In the genomic region with DNA sequence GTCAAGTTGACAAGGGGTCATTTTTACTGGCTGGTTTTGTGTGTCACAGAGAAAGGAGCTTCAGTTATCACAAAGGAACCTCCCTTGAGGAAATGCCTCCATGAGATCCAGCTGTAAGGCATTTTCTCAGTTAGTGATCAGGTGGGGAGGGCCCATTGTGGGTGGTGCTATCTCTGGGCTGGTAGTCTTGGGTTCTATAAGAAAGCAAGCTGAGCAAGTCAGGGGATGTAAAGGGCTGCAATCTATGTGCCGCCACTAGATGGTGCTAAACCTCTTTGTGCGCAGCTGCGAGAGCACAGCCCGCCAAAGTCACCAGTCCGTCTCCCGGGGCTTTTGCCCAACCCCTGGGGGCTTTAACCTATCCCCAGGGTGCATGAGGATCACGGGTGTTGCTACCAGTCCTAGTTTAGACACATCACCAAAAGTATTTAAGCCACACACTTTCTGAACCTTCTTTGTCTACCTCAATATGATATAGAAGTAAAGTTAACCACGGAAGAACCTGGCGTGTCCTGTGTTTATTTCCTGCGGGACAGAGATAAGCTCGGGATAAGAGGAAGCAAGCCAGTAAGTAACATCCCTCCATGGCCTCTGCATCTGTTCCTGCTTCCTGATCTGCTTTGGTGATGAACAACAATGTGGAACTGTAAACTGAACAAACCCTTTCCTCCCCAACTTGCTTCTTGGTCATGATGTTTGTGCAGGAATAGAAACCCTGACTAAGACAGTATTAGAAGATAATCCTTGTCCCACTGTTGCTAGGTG, we compare ENCODE assay signal across 9 mouse cellular contexts. TPM values are rescaled to one million over a fixed set of nuclear protein-coding genes. Genes with fewer than 3 reads are reported as not detected.
DNase-seq lines count a peak whose midpoint lies in the region; ATAC-seq and TF ChIP-seq lines count a peak whose summit lies in the region.
"Not testable (repeated sequence)": the region's sequence is repeated elsewhere in the genome, so short reads cannot be mapped to it uniquely, and the experiment has no call there.
"Had no signal": no experiment of that assay in that cellular context is flagged by ENCODE, and none has a peak within 500 bp of the region (broad histone marks: within the 10 kb centered on the region; RNA-seq: fewer than 3 reads in every experiment).

No protein-coding gene starts in this region.

- 10% methylated on average over 11 of the region's 11 CpGs for WGBS in hindbrain, embryonic 16.5 days
- WGBS in lung, embryonic 14.5 days = 4% methylated on average over 11 of the region's 11 CpGs

- H3K27ac ChIP-seq in hindbrain, embryonic 16.5 days (ENCODE audit: low read depth, low read length); lung, embryonic 14.5 days (ENCODE audit: low read depth): not testable (repeated sequence)

- not testable (repeated sequence) for H3K9me3 ChIP-seq in hindbrain, embryonic 16.5 days (ENCODE audit: control insufficient read depth, low read length); lung, embryonic 14.5 days (ENCODE audit: low read depth, low read length)

- not testable (repeated sequence) for H3K36me3 ChIP-seq in hindbrain, embryonic 16.5 days (ENCODE audit: control insufficient read depth, insufficient read depth, low read length); lung, embryonic 14.5 days (ENCODE audit: insufficient read depth)

- H3K4me3 ChIP-seq in hindbrain, embryonic 16.5 days (ENCODE audit: low read length); lung, embryonic 14.5 days (ENCODE audit: low read depth, low read length): not testable (repeated sequence)

- TF ChIP-seq CTCF in lung, embryonic 14.5 days (IDR thresholded peaks at IDR 0.05; ENCODE audit: low read depth) = peak; percentile 69

- H3K27me3 ChIP-seq in hindbrain, embryonic 16.5 days (replicated peaks; ENCODE audit: control insufficient read depth, insufficient read depth, low read length); lung, embryonic 14.5 days (ENCODE audit: insufficient read depth, low read length): not testable (repeated sequence)

- ATAC-seq in hindbrain, embryonic 16.5 days = peak; percentile 40; the same call in 1 of the 2 replicates
- not testable (repeated sequence) for ATAC-seq in lung, embryonic 14.5 days (ENCODE audit: insufficient read depth)

- DNase-seq in MEL-GATA-1-ER (ENCODE audit: extremely low read depth, low read depth) = peak; percentile 47
- peak; percentile 73 to 78 for DNase-seq in cerebellum, postnatal 36 days
- DNase-seq in gastrocnemius, postnatal 10 days = peak; percentile 65
- DNase-seq in layer of hippocampus, postnatal 14 days (ENCODE audit: low spot score in 2 of 2) = peak; percentile 58 to 72
- DNase-seq in lung, embryonic 14.5 days = not testable (repeated sequence)
- DNase-seq in ovary, postnatal 10 days (ENCODE audit: low spot score) = peak; percentile 49
- DNase-seq in thymus, postnatal 10 days (ENCODE audit: low spot score in 2 of 2) = peak; percentile 42 to 51

- not testable (repeated sequence) for H3K4me1 ChIP-seq in hindbrain, embryonic 16.5 days (ENCODE audit: control insufficient read depth, insufficient read depth, low read depth, low read length); lung, embryonic 14.5 days (ENCODE audit: insufficient read depth)

- not testable (repeated sequence) for H3K9ac ChIP-seq in hindbrain, embryonic 16.5 days (ENCODE audit: low read depth, low read length); lung, embryonic 14.5 days

- peak overlapping the region; percentile 39 for H3K4me2 ChIP-seq in hindbrain, embryonic 16.5 days (ENCODE audit: low read length)
- H3K4me2 ChIP-seq in lung, embryonic 14.5 days = peak overlapping the region; percentile 52

RNA-seq across cellular contexts. Expression of gene Gpr35, which starts 6.1 kb away (rescaled TPM):
- under 1 TPM; 0.12 to 0.56 TPM for total RNA-seq in gastrocnemius, postnatal 10 days (2021)
- polyA plus RNA-seq in hindbrain, embryonic 16.5 days (2015; fragmentation: Nextera tagmentation; extraction: Ambion mirVana) = 0.55 and 1.1 TPM in 2 replicates
- total RNA-seq in layer of hippocampus, postnatal 14 days (2021) = 1 to 10 TPM in 1 of 2 experiments, under 1 TPM in 1; 0.45 to 1.0 TPM
- polyA plus RNA-seq in lung, embryonic 14.5 days (2014; fragmentation: Nextera tagmentation; extraction: Ambion mirVana) = 0.19 and 0.50 TPM in 2 replicates

RNA-seq across cellular contexts. Expression of gene Capn10, which starts 22.6 kb away (rescaled TPM):
- total RNA-seq in gastrocnemius, postnatal 10 days (2021) = 1 to 10 TPM; 5.5 to 7.9 TPM
- polyA plus RNA-seq in hindbrain, embryonic 16.5 days (2015; fragmentation: Nextera tagmentation; extraction: Ambion mirVana) = 60.6 and 60.7 TPM in 2 replicates
- total RNA-seq in layer of hippocampus, postnatal 14 days (2021) = 10 to 100 TPM; 45.5 to 51.1 TPM
- polyA plus RNA-seq in lung, embryonic 14.5 days (2014; fragmentation: Nextera tagmentation; extraction: Ambion mirVana) = 22.2 and 26.8 TPM in 2 replicates

RNA-seq across cellular contexts. Expression of gene Rnpepl1, which starts 46.2 kb away (rescaled TPM):
- 10 to 100 TPM; 61.4 to 62.3 TPM for total RNA-seq in gastrocnemius, postnatal 10 days (2021)
- 16.8 and 29.0 TPM in 2 replicates for polyA plus RNA-seq in hindbrain, embryonic 16.5 days (2015; fragmentation: Nextera tagmentation; extraction: Ambion mirVana)
- 10 to 100 TPM; 40.1 to 46.9 TPM for total RNA-seq in layer of hippocampus, postnatal 14 days (2021)
- 34.8 and 43.3 TPM in 2 replicates for polyA plus RNA-seq in lung, embryonic 14.5 days (2014; fragmentation: Nextera tagmentation; extraction: Ambion mirVana)

RNA-seq across cellular contexts. Expression of gene Aqp12, which starts 49.4 kb away (rescaled TPM):
- not detected for total RNA-seq in gastrocnemius, postnatal 10 days (2021)
- not detected in 2 replicates for polyA plus RNA-seq in hindbrain, embryonic 16.5 days (2015; fragmentation: Nextera tagmentation; extraction: Ambion mirVana)
- not detected for total RNA-seq in layer of hippocampus, postnatal 14 days (2021)
- polyA plus RNA-seq in lung, embryonic 14.5 days (2014; fragmentation: Nextera tagmentation; extraction: Ambion mirVana) = not detected in 2 replicates
- total RNA-seq: hematopoietic stem cell, adult 5-6 weeks had no signal

RNA-seq across cellular contexts. Expression of gene Dusp28, which starts 50.0 kb away (rescaled TPM):
- 10 to 100 TPM; 21.6 to 25.5 TPM for total RNA-seq in gastrocnemius, postnatal 10 days (2021)
- 15.5 and 17.3 TPM in 2 replicates for polyA plus RNA-seq in hindbrain, embryonic 16.5 days (2015; fragmentation: Nextera tagmentation; extraction: Ambion mirVana)
- 1 to 10 TPM; 8.1 to 9.6 TPM for total RNA-seq in layer of hippocampus, postnatal 14 days (2021)
- polyA plus RNA-seq in lung, embryonic 14.5 days (2014; fragmentation: Nextera tagmentation; extraction: Ambion mirVana) = 6.9 and 8.9 TPM in 2 replicates

Comparison
In these comparisons a context has a peak if more than half of its experiments do, and no peak if none do; other contexts are left out.
1. RNA of gene Capn10, which starts 22.6 kb away (total RNA-seq): 45.5 to 51.1 TPM in layer of hippocampus, postnatal 14 days; 5.5 to 7.9 TPM in gastrocnemius, postnatal 10 days; every median in the first group is over 4 times any median in the second.